Mouse (Mus musculus) megakaryocyte, embryonic 14.5 days (primary cell): ENCODE results near the gene Rplp1. TPM values are rescaled to one million over a fixed set of nuclear protein-coding genes. Genes with fewer than 3 reads are reported as not detected.

Source experiments
- H3K27me3 ChIP-seq: replicated peaks from 2 replicates; pipeline ENCODE3; 2012; ENCODE audit warnings: inconsistent platforms
- H3K36me3 ChIP-seq: replicated peaks from 2 replicates; pipeline ENCODE3; 2012; ENCODE audit warnings: low read length, inconsistent platforms, mixed read lengths
- H3K4me1 ChIP-seq: 2 replicates; pipeline ENCODE4 v1.6.1; 2012; ENCODE audit warnings: inconsistent platforms
- H3K4me3 ChIP-seq: replicated peaks from 2 replicates; pipeline ENCODE3; 2012; ENCODE audit warnings: moderate library complexity, mild to moderate bottlenecking, inconsistent platforms
- H3K9me3 ChIP-seq: 2 replicates; pipeline ENCODE4 v1.6.1; 2012; ENCODE audit warnings: inconsistent platforms
- FLI1 ChIP-seq: IDR thresholded peaks from 2 replicates; pipeline ENCODE4 v1.6.1; 2012; ENCODE audit warnings: low read length, inconsistent platforms, mixed read lengths
- GATA1 ChIP-seq: IDR thresholded peaks from 3 replicates; pipeline ENCODE4 v1.6.1; 2012; ENCODE audit warnings: mixed read lengths, low read length, inconsistent platforms, borderline replicate concordance
- polyA plus RNA-seq: library from polyadenylated mRNA; stranded (reverse); fragments of >175 nt; gene quantifications from 2 replicates; pipeline ENCODE4 v1.2.3, GENCODE M21; 2012; ENCODE audit warnings: low replicate concordance; ENCODE audit not compliant: insufficient read depth

Rplp1 gene
- polyA plus RNA-seq, 1 experiment: 25,287 TPM

- Histone ChIP-seq H3K27me3 (peaks cover 52% of the 10 kb centered on the region), H3K4me3 (no peak overlapping the region), H3K4me1 (0 out of 2 replicates have a peak, but pooled peaks cover 3% of the 10 kb centered on the region), H3K36me3 (no peaks in the 10 kb centered on the region), H3K9me3 (peaks cover 3% of the 10 kb centered on the region; the same call in 1 of the 2 replicates)
- TF ChIP-seq FLI1 (no peak), GATA1 (no peak)
These were observed 32.2 kb downstream of the Rplp1 start for GRCm38 (mm10) chr9:61882179-61882578.

GRCm38 (mm10) chr9:61878889-61879288 is 35.5 kb downstream of the Rplp1 start:
- no peak overlapping the region for H3K4me3 ChIP-seq
- peaks cover 9% of the 10 kb centered on the region for H3K4me1 ChIP-seq
- TF ChIP-seq GATA1 (no peak), FLI1 (no peak)
- H3K36me3 ChIP-seq: no peaks in the 10 kb centered on the region
- H3K9me3 ChIP-seq: peaks cover 3% of the 10 kb centered on the region; the same call in 1 of the 2 replicates
- peaks cover 60% of the 10 kb centered on the region for H3K27me3 ChIP-seq

GRCm38 (mm10) chr9:61877373-61878112 is 36.8 kb downstream of the Rplp1 start:
- Histone ChIP-seq H3K36me3 (no peaks in the 10 kb centered on the region), H3K27me3 (peaks cover 69% of the 10 kb centered on the region), H3K9me3 (no peaks in the 10 kb centered on the region), H3K4me1 (peaks cover 18% of the 10 kb centered on the region), H3K4me3 (no peak overlapping the region)
- no peak for TF ChIP-seq FLI1
- TF ChIP-seq GATA1: no peak

GRCm38 (mm10) chr9:61873325-61873724 is 41.0 kb downstream of the Rplp1 start:
- peaks cover 75% of the 10 kb centered on the region for H3K27me3 ChIP-seq
- no peak overlapping the region for H3K4me3 ChIP-seq
- H3K36me3 ChIP-seq: no peaks in the 10 kb centered on the region
- peaks cover 15% of the 10 kb centered on the region for H3K4me1 ChIP-seq
- TF ChIP-seq FLI1 (no peak), GATA1 (no peak)
- peaks cover 30% of the 10 kb centered on the region for H3K9me3 ChIP-seq

- TF ChIP-seq GATA1 (no peak), FLI1 (no peak)
- Histone ChIP-seq H3K4me3 (no peak overlapping the region), H3K9me3 (peaks cover 31% of the 10 kb centered on the region), H3K36me3 (no peaks in the 10 kb centered on the region), H3K27me3 (peaks cover 73% of the 10 kb centered on the region), H3K4me1 (peaks cover 15% of the 10 kb centered on the region)
These were observed 41.9 kb downstream of the Rplp1 start for GRCm38 (mm10) chr9:61872246-61872941.

GRCm38 (mm10) chr9:61871839-61872238 is 42.5 kb downstream of the Rplp1 start:
- H3K4me3 ChIP-seq: no peak overlapping the region
- H3K36me3 ChIP-seq: no peaks in the 10 kb centered on the region
- peaks cover 31% of the 10 kb centered on the region for H3K9me3 ChIP-seq
- H3K27me3 ChIP-seq: peaks cover 72% of the 10 kb centered on the region
- no peak for TF ChIP-seq GATA1
- TF ChIP-seq FLI1: no peak
- peaks cover 15% of the 10 kb centered on the region for H3K4me1 ChIP-seq

GRCm38 (mm10) chr9:61867659-61868058 is 46.7 kb downstream of the Rplp1 start:
- Histone ChIP-seq H3K36me3 (no peaks in the 10 kb centered on the region), H3K27me3 (peaks cover 74% of the 10 kb centered on the region), H3K4me1 (no peaks in the 10 kb centered on the region; the same call in 1 of the 2 replicates), H3K4me3 (no peak overlapping the region), H3K9me3 (peaks cover 38% of the 10 kb centered on the region)
- TF ChIP-seq GATA1 (no peak), FLI1 (no peak)

Other genes starting within 250 kb of the Rplp1 start
- 6.4 TPM in 1 of 2 replicates, not detected in the other for gene Kif23, start 32.2 kb upstream of the Rplp1 start, polyA plus RNA-seq
- 0.06 TPM in 1 of 2 replicates, not detected in the other for gene Paqr5, start 112.3 kb upstream of the Rplp1 start, polyA plus RNA-seq
- gene Glce, start 208.1 kb upstream of the Rplp1 start, polyA plus RNA-seq: 0.82 TPM in 1 of 2 replicates, not detected in the other